Mouse (Mus musculus) intestine, postnatal 0 days (tissue): ENCODE measurements at regions not wholly inside any gene's neighbourhood (a gene's known extent, or its start where the extent isn't known, plus 50 kb on each side); places are given as distances from the start of the nearest gene placed in this dataset.
A peak's percentile ranks its signal among the peaks of the same experiment; 100 is the strongest.

Experiments used
- ATAC-seq: fragments of 200-750 bp; cut with Nextera tagmentation; 2 replicates; pipeline ENCODE4 v1.8.0; 2017; ENCODE audit warnings: mild to moderate bottlenecking, moderate TSS enrichment, moderate library complexity
- H3K27ac ChIP-seq: fragments of 300-500 bp; sonication (generic); 2 replicates; pipeline ENCODE4 v1.5.1; 2014; ENCODE audit warnings: mild to moderate bottlenecking, low read depth, low read length, moderate library complexity
- H3K27me3 ChIP-seq: fragments of 300-500 bp; sonication (generic); replicated peaks from 2 replicates; pipeline ENCODE4 v1.6.1; 2014; ENCODE audit warnings: low read length, mixed read lengths; ENCODE audit not compliant: control insufficient read depth, insufficient read depth
- H3K36me3 ChIP-seq: fragments of 300-500 bp; sonication (generic); 2 replicates; pipeline ENCODE4 v1.6.1; 2014; ENCODE audit warnings: mild to moderate bottlenecking, moderate library complexity; ENCODE audit not compliant: control insufficient read depth, insufficient read depth
- H3K4me1 ChIP-seq: fragments of 300-500 bp; sonication (generic); replicated peaks from 2 replicates; pipeline ENCODE4 v1.6.1; 2014; ENCODE audit warnings: antibody characterized with exemption, low read length, mixed read lengths; ENCODE audit not compliant: control insufficient read depth, insufficient read depth
- H3K4me2 ChIP-seq: fragments of 300-500 bp; sonication (generic); replicated peaks from 2 replicates; pipeline ENCODE4 v1.6.1; 2014; ENCODE audit warnings: low read depth, mild to moderate bottlenecking, moderate library complexity
- H3K4me3 ChIP-seq: fragments of 300-500 bp; sonication (generic); 2 replicates; pipeline ENCODE4 v1.5.1; 2014; ENCODE audit warnings: low read depth, low read length
- H3K9ac ChIP-seq: fragments of 300-500 bp; sonication (generic); 2 replicates; pipeline ENCODE4 v1.6.1; 2014; ENCODE audit warnings: mild to moderate bottlenecking, low read depth, low read length
- H3K9me3 ChIP-seq: fragments of 300-500 bp; sonication (generic); 2 replicates; pipeline ENCODE4 v1.6.1; 2016; ENCODE audit warnings: mixed run types; ENCODE audit not compliant: control insufficient read depth
- CTCF ChIP-seq: sonication (generic); IDR thresholded peaks from 2 replicates; pipeline ENCODE4 v1.5.1; 2016; ENCODE audit warnings: low read depth, mild to moderate bottlenecking, control low read depth, antibody characterized with exemption, moderate library complexity
- WGBS: fragments of 180-500 bp; shearing (Covaris S2); extraction: QIAGEN DNeasy Blood & Tissue Kit; methylation state at CpG from one replicate; pipeline ENCODE4 v1.1.7; 2014; 5-methylcytosine and 5-hydroxymethylcytosine counted together

DNA sequence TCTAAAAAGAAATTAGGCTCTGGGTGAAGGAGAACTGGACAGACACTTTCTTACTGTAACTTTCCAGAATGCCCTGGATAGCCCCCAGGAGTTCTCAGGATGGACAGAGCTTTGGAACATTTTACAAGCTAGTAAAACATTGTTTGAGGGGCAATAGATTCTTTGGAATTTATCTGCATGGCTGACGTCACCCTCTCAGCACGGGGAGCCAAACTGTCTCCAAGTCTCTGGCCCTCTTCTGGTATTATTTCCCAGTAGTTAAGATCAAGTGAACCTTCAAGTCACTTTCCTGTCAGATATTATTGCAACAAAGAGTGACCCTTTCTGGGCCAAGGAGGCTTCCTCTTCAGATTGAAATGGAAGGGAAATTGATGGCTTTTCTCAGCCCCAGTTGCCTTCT lies 192.3 kb upstream of the Bmper start:
- H3K4me3 ChIP-seq, result no peak overlapping the region
- no peak overlapping the region for H3K4me2 ChIP-seq
- H3K27me3 ChIP-seq, result no peaks in the 10 kb centered on the region
- TF ChIP-seq CTCF, result no peak
- H3K4me1 ChIP-seq, result no peaks in the 10 kb centered on the region
- H3K36me3 ChIP-seq, result no peaks in the 10 kb centered on the region
- no peak for ATAC-seq
- no peak overlapping the region for H3K9ac ChIP-seq
- no peak overlapping the region for H3K27ac ChIP-seq
- 16% methylated on average over 2 of the region's 2 CpGs for WGBS
- no peaks in the 10 kb centered on the region for H3K9me3 ChIP-seq

GRCm38 (mm10) chr9:23031916-23032315 lies 191.0 kb upstream of the Bmper start:
- 84% methylated on average over 9 of the region's 9 CpGs for WGBS
- Histone ChIP-seq H3K9ac (no peak overlapping the region), H3K4me3 (no peak overlapping the region), H3K4me1 (no peaks in the 10 kb centered on the region), H3K4me2 (no peak overlapping the region), H3K9me3 (no peaks in the 10 kb centered on the region), H3K27ac (no peak overlapping the region), H3K36me3 (no peaks in the 10 kb centered on the region), H3K27me3 (no peaks in the 10 kb centered on the region)
- no peak for TF ChIP-seq CTCF
- no peak for ATAC-seq

DNA sequence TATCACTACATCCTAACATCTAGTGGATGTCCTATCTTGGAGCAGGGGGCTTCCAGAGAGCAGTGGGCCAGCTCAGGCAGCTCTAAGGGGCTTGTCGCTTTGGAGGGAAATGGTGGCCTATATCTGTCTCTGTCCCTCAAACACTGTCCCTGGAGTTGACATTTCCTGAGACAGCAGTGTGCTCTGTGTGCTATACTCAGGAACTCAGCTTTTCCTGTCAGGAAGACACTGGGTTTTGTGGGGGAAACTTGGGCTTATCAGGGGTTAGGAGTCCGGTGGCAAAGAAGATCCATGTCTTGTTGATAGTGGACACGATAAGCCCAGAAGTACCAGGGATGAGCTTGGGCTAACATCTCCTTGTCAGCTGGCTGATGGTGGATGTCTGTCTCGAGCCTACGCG lies 187.6 kb upstream of the Bmper start:
- no peaks in the 10 kb centered on the region for H3K9me3 ChIP-seq
- H3K27me3 ChIP-seq, result no peaks in the 10 kb centered on the region
- ATAC-seq, result no peak
- H3K36me3 ChIP-seq, result no peaks in the 10 kb centered on the region
- no peak overlapping the region for H3K27ac ChIP-seq
- no peak overlapping the region for H3K4me3 ChIP-seq
- no peak overlapping the region for H3K4me2 ChIP-seq
- H3K4me1 ChIP-seq, result no peaks in the 10 kb centered on the region
- 64% methylated on average over 6 of the region's 6 CpGs for WGBS
- no peak overlapping the region for H3K9ac ChIP-seq
- no peak for TF ChIP-seq CTCF

DNA sequence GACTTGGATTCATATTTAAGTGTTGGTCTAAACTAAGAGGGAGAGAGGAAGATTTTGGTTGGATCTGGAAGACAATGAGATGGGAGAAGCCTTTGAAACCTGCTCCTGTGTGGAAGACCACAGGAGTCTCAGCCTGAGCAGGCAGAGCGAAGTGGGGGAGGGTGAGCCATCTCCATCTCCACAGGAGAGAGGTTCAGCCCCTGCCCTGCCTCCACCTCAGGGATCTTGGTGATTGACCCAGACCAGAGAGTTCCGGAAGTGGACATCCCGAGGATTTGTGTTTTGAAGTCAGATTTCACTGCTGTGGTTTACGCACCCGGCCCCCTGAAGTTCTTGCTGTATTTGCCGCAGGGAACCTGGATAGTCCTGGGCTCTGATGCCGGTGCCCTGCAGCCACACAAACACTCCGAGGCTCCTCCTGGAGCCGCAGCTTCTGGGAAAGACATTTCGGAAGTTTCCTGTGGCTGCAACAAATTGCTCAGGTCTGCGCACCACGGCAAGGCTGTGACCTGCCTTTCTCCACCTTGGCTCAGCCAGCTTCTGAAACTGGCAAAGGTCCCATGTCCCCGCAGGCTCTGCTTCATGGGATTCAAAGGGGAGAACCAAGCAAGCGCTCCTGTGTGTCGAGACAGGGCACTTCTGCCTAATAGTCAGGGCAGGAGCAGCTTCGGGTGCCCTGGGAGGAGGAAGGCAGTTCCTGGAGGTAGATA lies 186.8 kb upstream of the Bmper start:
- no peak overlapping the region for H3K4me3 ChIP-seq
- peak overlapping the region; percentile 49 for H3K4me2 ChIP-seq
- H3K9me3 ChIP-seq, result no peaks in the 10 kb centered on the region
- no peak for ATAC-seq
- no peak for TF ChIP-seq CTCF
- no peak overlapping the region for H3K9ac ChIP-seq
- H3K36me3 ChIP-seq, result no peaks in the 10 kb centered on the region
- WGBS, result 20% methylated on average over 16 of the region's 16 CpGs
- H3K4me1 ChIP-seq, result no peaks in the 10 kb centered on the region
- H3K27me3 ChIP-seq, result no peaks in the 10 kb centered on the region
- H3K27ac ChIP-seq, result no peak overlapping the region

GRCm38 (mm10) chr9:23037513-23037914 lies 185.4 kb upstream of the Bmper start:
- TF ChIP-seq CTCF, result no peak
- Histone ChIP-seq H3K27me3 (no peaks in the 10 kb centered on the region), H3K4me2 (no peak overlapping the region), H3K9ac (no peak overlapping the region), H3K4me1 (no peaks in the 10 kb centered on the region), H3K9me3 (no peaks in the 10 kb centered on the region), H3K4me3 (no peak overlapping the region), H3K36me3 (no peaks in the 10 kb centered on the region), H3K27ac (no peak overlapping the region)
- ATAC-seq, result no peak
- 65% methylated on average over 9 of the region's 9 CpGs for WGBS

- no peaks in the 10 kb centered on the region for H3K36me3 ChIP-seq
- WGBS, result 90% methylated on average over 6 of the region's 6 CpGs
- H3K27ac ChIP-seq, result no peak overlapping the region
- H3K27me3 ChIP-seq, result no peaks in the 10 kb centered on the region
- H3K9ac ChIP-seq, result no peak overlapping the region
- H3K4me2 ChIP-seq, result no peak overlapping the region
- H3K4me1 ChIP-seq, result no peaks in the 10 kb centered on the region
- TF ChIP-seq CTCF, result no peak
- no peak for ATAC-seq
- no peaks in the 10 kb centered on the region for H3K9me3 ChIP-seq
- no peak overlapping the region for H3K4me3 ChIP-seq
Observed at GRCm38 (mm10) chr9:23039588-23039987, 183.3 kb upstream of the Bmper start.

GRCm38 (mm10) chr9:23041025-23041424 lies 181.9 kb upstream of the Bmper start:
- WGBS, result 43% methylated on average over 5 of the region's 5 CpGs
- no peaks in the 10 kb centered on the region for H3K36me3 ChIP-seq
- no peak overlapping the region for H3K27ac ChIP-seq
- no peaks in the 10 kb centered on the region for H3K4me1 ChIP-seq
- no peak overlapping the region for H3K4me3 ChIP-seq
- no peak overlapping the region for H3K9ac ChIP-seq
- TF ChIP-seq CTCF, result no peak
- no peaks in the 10 kb centered on the region for H3K9me3 ChIP-seq
- H3K27me3 ChIP-seq, result no peaks in the 10 kb centered on the region
- no peak overlapping the region for H3K4me2 ChIP-seq
- ATAC-seq, result no peak
